Mouse (Mus musculus) CD4-positive, CD25-positive, alpha-beta regulatory T cell, adult 4 months (primary cell): ENCODE results near the gene March2. TPM values are rescaled to one million over a fixed set of nuclear protein-coding genes. Genes with fewer than 3 reads are reported as not detected.

Experiments used
- polyA plus RNA-seq, 2 experiments: library from polyadenylated mRNA; unstranded; fragments of 100-300 nt; shearing (Covaris generic); gene quantifications; one replicate each; pipeline ENCODE4 v1.2.1; 2017

The March2 gene
- polyA plus RNA-seq, 2 experiments from 2014 or later, result 23.1 to 24.4 TPM

Other genes starting within 250 kb of the March2 start
- gene Adamts10, start 194.5 kb downstream of the March2 start, polyA plus RNA-seq, result 10 to 100 TPM; 53.9 to 80.8 TPM
- gene Myo1f, start 163.0 kb downstream of the March2 start, polyA plus RNA-seq, result 10 to 100 TPM; 51.2 to 91.0 TPM
- 10 to 100 TPM; 51.4 to 82.4 TPM for gene Zfp414, start 89.6 kb downstream of the March2 start, polyA plus RNA-seq
- gene Pram1, start 80.6 kb downstream of the March2 start, polyA plus RNA-seq, result 1 to 10 TPM; 1.3 to 2.4 TPM
- gene Hnrnpm, start 31.8 kb downstream of the March2 start, polyA plus RNA-seq, result 100 to 1,000 TPM; 297 to 326 TPM
- gene Rab11b, start 41.9 kb upstream of the March2 start, polyA plus RNA-seq, result 100 to 1,000 TPM; 257 to 400 TPM
- gene Angptl4, start 63.2 kb upstream of the March2 start, polyA plus RNA-seq, result 1 to 10 TPM; 4.4 to 6.1 TPM
- 1 to 10 TPM; 6.3 to 8.9 TPM for gene Kank3, start 91.8 kb upstream of the March2 start, polyA plus RNA-seq
- 1,000 to 10,000 TPM; 1,453 to 2,471 TPM for gene Rps28, start 105.9 kb upstream of the March2 start, polyA plus RNA-seq
- 100 to 1,000 TPM; 377 to 404 TPM for gene Ndufa7, start 105.9 kb upstream of the March2 start, polyA plus RNA-seq
- 10 to 100 TPM; 11.0 to 11.9 TPM for gene Cd320, start 124.4 kb upstream of the March2 start, polyA plus RNA-seq
- not detected for gene Gm7029, start 155.2 kb upstream of the March2 start, polyA plus RNA-seq
- 1 to 10 TPM; 1.3 to 4.7 TPM for gene Kifc1, start 172.0 kb upstream of the March2 start, polyA plus RNA-seq
- gene Platr17, start 186.5 kb upstream of the March2 start, polyA plus RNA-seq, result 1 to 10 TPM; 2.0 to 3.1 TPM
- gene Daxx, start 190.7 kb upstream of the March2 start, polyA plus RNA-seq, result 100 to 1,000 TPM; 117 to 200 TPM
- 100 to 1,000 TPM; 348 to 555 TPM for gene Tapbp, start 197.2 kb upstream of the March2 start, polyA plus RNA-seq
- 1 to 10 TPM; 3.6 to 3.8 TPM for gene Zbtb22, start 197.2 kb upstream of the March2 start, polyA plus RNA-seq
- 10 to 100 TPM; 30.2 to 31.4 TPM for gene Rgl2, start 210.9 kb upstream of the March2 start, polyA plus RNA-seq
- gene Pfdn6, start 221.7 kb upstream of the March2 start, polyA plus RNA-seq, result 100 to 1,000 TPM; 121 to 141 TPM
- 10 to 100 TPM; 11.5 to 14.3 TPM for gene Wdr46, start 222.0 kb upstream of the March2 start, polyA plus RNA-seq
- gene B3galt4, start 232.8 kb upstream of the March2 start, polyA plus RNA-seq, result 10 to 100 TPM; 13.2 to 21.0 TPM
- 10 to 100 TPM; 27.4 to 47.4 TPM for gene Vps52, start 237.1 kb upstream of the March2 start, polyA plus RNA-seq
- gene Rps18, start 237.3 kb upstream of the March2 start, polyA plus RNA-seq, result 1,000 to 10,000 TPM; 6,766 to 6,959 TPM